Mouse (Mus musculus): ENCODE data around the gene C1qtnf6. TPM values are rescaled to one million over a fixed set of nuclear protein-coding genes. Genes with fewer than 3 reads are reported as not detected.

C1qtnf6 gene
- polyA plus RNA-seq, 1 experiment from 2014 or later = 25.5 TPM

- WGBS = 49% methylated on average over 9 of the region's 9 CpGs
- no peak for ATAC-seq
- H3K9me3 ChIP-seq (ENCODE audit: control insufficient read depth, low read length) = no peaks in the 10 kb centered on the region
- H3K27ac ChIP-seq (ENCODE audit: low read length) = no peak overlapping the region
- peaks cover 3% of the 10 kb centered on the region; the same call in 1 of the 2 replicates for H3K4me1 ChIP-seq (ENCODE audit: control insufficient read depth, insufficient read depth, low read length)
- H3K4me2 ChIP-seq (ENCODE audit: low read depth, low read length) = no peak overlapping the region
- no peaks in the 10 kb centered on the region for H3K36me3 ChIP-seq (ENCODE audit: control insufficient read depth, insufficient read depth, low read length)
- H3K27me3 ChIP-seq (replicated peaks; ENCODE audit: control insufficient read depth, insufficient read depth, low read length) = no peaks in the 10 kb centered on the region
- no peak overlapping the region for H3K9ac ChIP-seq (ENCODE audit: low read depth, low read length)
- H3K4me3 ChIP-seq (ENCODE audit: low read length) = no peak overlapping the region
Measured at GRCm38 (mm10) chr15:78481448-78482000, 49.7 kb downstream of the C1qtnf6 start.

DNA sequence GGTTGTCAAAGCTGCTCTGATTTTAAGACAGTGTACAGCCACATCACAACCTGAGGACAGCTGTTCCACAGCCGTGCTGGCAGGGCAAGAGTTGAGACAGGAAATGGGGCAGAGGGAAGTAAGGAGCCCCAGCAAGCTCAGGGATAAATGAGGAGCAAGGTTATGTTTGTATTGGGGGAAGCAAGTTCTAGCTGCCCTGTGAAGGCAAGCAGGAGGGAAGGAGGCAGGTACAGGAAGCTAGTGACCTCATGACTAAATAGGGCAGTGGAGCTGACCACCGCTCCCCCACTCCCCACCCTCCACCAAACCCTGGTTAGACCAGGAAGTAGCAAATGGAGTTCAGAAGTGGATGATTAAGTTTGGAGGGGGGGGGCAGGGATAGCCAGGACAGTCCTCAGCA lies 50.2 kb downstream of the C1qtnf6 start:
- ATAC-seq = no peak
- Histone ChIP-seq H3K4me3 (ENCODE audit: low read length) (no peak overlapping the region), H3K4me1 (ENCODE audit: control insufficient read depth, insufficient read depth, low read length) (peaks cover 3% of the 10 kb centered on the region; the same call in 1 of the 2 replicates), H3K4me2 (ENCODE audit: low read depth, low read length) (no peak overlapping the region), H3K36me3 (ENCODE audit: control insufficient read depth, insufficient read depth, low read length) (no peaks in the 10 kb centered on the region), H3K9ac (ENCODE audit: low read depth, low read length) (no peak overlapping the region), H3K27ac (ENCODE audit: low read length) (no peak overlapping the region), H3K9me3 (ENCODE audit: control insufficient read depth, low read length) (no peaks in the 10 kb centered on the region), H3K27me3 (replicated peaks; ENCODE audit: control insufficient read depth, insufficient read depth, low read length) (no peaks in the 10 kb centered on the region)
- WGBS = 28% methylated on average over 2 of the region's 2 CpGs

GRCm38 (mm10) chr15:78480111-78480510 lies 51.1 kb downstream of the C1qtnf6 start:
- no peak overlapping the region for H3K4me2 ChIP-seq (ENCODE audit: low read depth, low read length)
- H3K4me3 ChIP-seq (ENCODE audit: low read length) = no peak overlapping the region
- H3K27ac ChIP-seq (ENCODE audit: low read length) = no peak overlapping the region
- H3K36me3 ChIP-seq (ENCODE audit: control insufficient read depth, insufficient read depth, low read length) = no peaks in the 10 kb centered on the region
- no peak for ATAC-seq
- no peaks in the 10 kb centered on the region for H3K27me3 ChIP-seq (replicated peaks; ENCODE audit: control insufficient read depth, insufficient read depth, low read length)
- H3K9me3 ChIP-seq (ENCODE audit: control insufficient read depth, low read length) = no peaks in the 10 kb centered on the region
- H3K9ac ChIP-seq (ENCODE audit: low read depth, low read length) = no peak overlapping the region
- H3K4me1 ChIP-seq (ENCODE audit: control insufficient read depth, insufficient read depth, low read length) = peaks cover 3% of the 10 kb centered on the region; the same call in 1 of the 2 replicates
- 78% methylated on average over 7 of the region's 7 CpGs for WGBS

GRCm38 (mm10) chr15:78479470-78479869 lies 51.7 kb downstream of the C1qtnf6 start:
- no peak for ATAC-seq
- no peak overlapping the region for H3K9ac ChIP-seq (ENCODE audit: low read depth, low read length)
- peaks cover 3% of the 10 kb centered on the region; the same call in 1 of the 2 replicates for H3K4me1 ChIP-seq (ENCODE audit: control insufficient read depth, insufficient read depth, low read length)
- no peaks in the 10 kb centered on the region for H3K27me3 ChIP-seq (replicated peaks; ENCODE audit: control insufficient read depth, insufficient read depth, low read length)
- H3K4me2 ChIP-seq (ENCODE audit: low read depth, low read length) = no peak overlapping the region
- H3K9me3 ChIP-seq (ENCODE audit: control insufficient read depth, low read length) = no peaks in the 10 kb centered on the region
- no peak overlapping the region for H3K27ac ChIP-seq (ENCODE audit: low read length)
- H3K36me3 ChIP-seq (ENCODE audit: control insufficient read depth, insufficient read depth, low read length) = no peaks in the 10 kb centered on the region
- WGBS = 70% methylated on average over 5 of the region's 5 CpGs
- no peak overlapping the region for H3K4me3 ChIP-seq (ENCODE audit: low read length)

GRCm38 (mm10) chr15:78478073-78478472 lies 53.1 kb downstream of the C1qtnf6 start:
- no peak for ATAC-seq
- no peak overlapping the region for H3K27ac ChIP-seq (ENCODE audit: low read length)
- H3K27me3 ChIP-seq (replicated peaks; ENCODE audit: control insufficient read depth, insufficient read depth, low read length) = no peaks in the 10 kb centered on the region
- no peak overlapping the region for H3K4me3 ChIP-seq (ENCODE audit: low read length)
- 89% methylated on average over 4 of the region's 4 CpGs for WGBS
- no peaks in the 10 kb centered on the region for H3K36me3 ChIP-seq (ENCODE audit: control insufficient read depth, insufficient read depth, low read length)
- peaks cover 3% of the 10 kb centered on the region; the same call in 1 of the 2 replicates for H3K4me1 ChIP-seq (ENCODE audit: control insufficient read depth, insufficient read depth, low read length)
- H3K4me2 ChIP-seq (ENCODE audit: low read depth, low read length) = no peak overlapping the region
- no peak overlapping the region for H3K9ac ChIP-seq (ENCODE audit: low read depth, low read length)
- no peaks in the 10 kb centered on the region for H3K9me3 ChIP-seq (ENCODE audit: control insufficient read depth, low read length)

DNA sequence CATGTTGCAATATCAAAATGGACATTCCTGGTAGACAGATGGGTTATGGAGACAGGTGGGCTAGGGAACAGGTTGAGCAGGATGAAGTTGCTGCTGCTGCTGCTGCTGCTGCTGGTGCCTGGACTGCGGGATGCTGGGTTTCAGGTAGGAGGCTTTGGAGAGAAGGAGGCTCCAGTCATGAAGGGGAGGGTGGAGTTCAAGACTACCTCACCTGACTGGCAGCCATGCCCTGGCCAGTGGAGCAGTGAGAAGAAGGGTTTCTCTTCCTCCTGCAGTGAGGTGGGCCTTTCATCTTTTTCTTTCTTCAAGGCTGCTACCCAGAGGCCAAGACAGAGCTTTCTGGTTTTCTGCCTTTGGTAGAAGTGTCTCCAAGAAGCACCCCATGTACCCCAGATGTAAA lies 54.3 kb downstream of the C1qtnf6 start:
- Histone ChIP-seq H3K36me3 (ENCODE audit: control insufficient read depth, insufficient read depth, low read length) (no peaks in the 10 kb centered on the region), H3K27me3 (replicated peaks; ENCODE audit: control insufficient read depth, insufficient read depth, low read length) (no peaks in the 10 kb centered on the region), H3K4me2 (ENCODE audit: low read depth, low read length) (no peak overlapping the region), H3K27ac (ENCODE audit: low read length) (no peak overlapping the region), H3K9ac (ENCODE audit: low read depth, low read length) (no peak overlapping the region), H3K4me3 (ENCODE audit: low read length) (no peak overlapping the region), H3K9me3 (ENCODE audit: control insufficient read depth, low read length) (no peaks in the 10 kb centered on the region), H3K4me1 (ENCODE audit: control insufficient read depth, insufficient read depth, low read length) (peaks cover 3% of the 10 kb centered on the region; the same call in 1 of the 2 replicates)
- no peak for ATAC-seq
- 71% methylated on average over 1 of the region's 1 CpGs for WGBS

DNA sequence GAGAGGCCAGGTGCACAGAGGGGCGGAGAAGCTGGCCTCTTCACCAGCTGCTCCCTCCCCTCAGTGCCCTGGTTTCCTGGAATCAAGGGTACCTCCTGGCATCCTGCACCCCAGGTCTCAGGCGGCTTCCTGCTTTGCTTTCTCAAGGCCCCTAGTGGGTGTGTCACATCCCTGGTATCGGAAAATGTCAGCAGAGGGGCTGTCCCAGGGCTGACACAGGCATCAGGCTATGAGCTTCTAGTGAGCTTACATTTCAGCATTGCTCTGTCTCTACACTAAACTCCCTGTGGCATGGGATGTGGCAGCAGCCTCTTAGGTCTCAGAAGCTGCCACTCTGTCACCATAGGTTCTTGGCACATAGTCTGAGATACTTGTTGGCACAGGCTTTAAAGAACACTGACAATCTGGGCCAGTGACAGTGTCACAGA lies 55.6 kb downstream of the C1qtnf6 start:
- H3K9ac ChIP-seq (ENCODE audit: low read depth, low read length) = no peak overlapping the region
- H3K4me1 ChIP-seq (ENCODE audit: control insufficient read depth, insufficient read depth, low read length) = no peaks in the 10 kb centered on the region
- no peaks in the 10 kb centered on the region for H3K27me3 ChIP-seq (replicated peaks; ENCODE audit: control insufficient read depth, insufficient read depth, low read length)
- no peak for ATAC-seq
- no peak overlapping the region for H3K27ac ChIP-seq (ENCODE audit: low read length)
- H3K4me3 ChIP-seq (ENCODE audit: low read length) = no peak overlapping the region
- no peaks in the 10 kb centered on the region for H3K9me3 ChIP-seq (ENCODE audit: control insufficient read depth, low read length)
- H3K4me2 ChIP-seq (ENCODE audit: low read depth, low read length) = no peak overlapping the region
- H3K36me3 ChIP-seq (ENCODE audit: control insufficient read depth, insufficient read depth, low read length) = no peaks in the 10 kb centered on the region
- WGBS = 52% methylated on average over 3 of the region's 3 CpGs

DNA sequence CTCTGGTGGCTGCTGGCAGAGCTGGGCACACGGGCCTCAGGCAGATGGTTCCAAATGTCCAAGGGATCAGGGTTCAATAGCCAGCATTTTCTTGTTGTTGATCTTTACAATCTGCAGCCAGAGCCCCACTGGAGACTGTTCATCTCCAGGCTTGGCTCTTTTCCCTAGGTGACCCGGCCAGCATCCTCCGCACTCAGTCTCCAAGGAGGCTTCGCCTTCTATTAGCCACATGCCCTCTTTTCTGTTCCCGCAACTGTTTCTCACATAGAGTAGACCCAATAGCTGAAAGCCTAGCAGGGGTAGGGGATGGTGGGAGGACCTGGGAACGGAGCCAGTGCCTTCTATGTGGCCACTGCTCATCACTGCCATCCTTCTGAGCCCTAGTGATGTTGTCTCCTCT lies 57.8 kb downstream of the C1qtnf6 start:
- Histone ChIP-seq H3K4me1 (ENCODE audit: control insufficient read depth, insufficient read depth, low read length) (no peaks in the 10 kb centered on the region), H3K36me3 (ENCODE audit: control insufficient read depth, insufficient read depth, low read length) (no peaks in the 10 kb centered on the region), H3K9ac (ENCODE audit: low read depth, low read length) (no peak overlapping the region), H3K27me3 (replicated peaks; ENCODE audit: control insufficient read depth, insufficient read depth, low read length) (no peaks in the 10 kb centered on the region), H3K27ac (ENCODE audit: low read length) (no peak overlapping the region), H3K4me2 (ENCODE audit: low read depth, low read length) (no peak overlapping the region), H3K4me3 (ENCODE audit: low read length) (no peak overlapping the region), H3K9me3 (ENCODE audit: control insufficient read depth, low read length) (no peaks in the 10 kb centered on the region)
- ATAC-seq = no peak
- WGBS = 81% methylated on average over 6 of the region's 6 CpGs

Measured in intestine, embryonic 16.5 days (tissue).